Mouse (Mus musculus): ENCODE data around the gene Tpsg1. TPM values are rescaled to one million over a fixed set of nuclear protein-coding genes. Genes with fewer than 3 reads are reported as not detected.

Gene Tpsg1
- total RNA-seq, 2 experiments from 2014 or later, result 0.56 TPM; not detected in 1

GRCm38 (mm10) chr17:25406011-25406441, 37.0 kb downstream of the Tpsg1 start:
- no peak for DNase-seq (ENCODE audit: low spot score in 2 of 2)

GRCm38 (mm10) chr17:25407352-25407751, 38.3 kb downstream of the Tpsg1 start:
- DNase-seq (ENCODE audit: low spot score in 2 of 2), result no peak

- no peak for DNase-seq (ENCODE audit: low spot score in 2 of 2)
Measured at GRCm38 (mm10) chr17:25408302-25408999, 39.4 kb downstream of the Tpsg1 start.

GRCm38 (mm10) chr17:25409621-25410020, 40.5 kb downstream of the Tpsg1 start:
- DNase-seq (ENCODE audit: low spot score in 2 of 2), result no peak

- no peak for DNase-seq (ENCODE audit: low spot score in 2 of 2)
Measured at GRCm38 (mm10) chr17:25410180-25410579, 41.1 kb downstream of the Tpsg1 start.

- DNase-seq (ENCODE audit: low spot score in 2 of 2), result no peak
Measured at GRCm38 (mm10) chr17:25410786-25411185, 41.7 kb downstream of the Tpsg1 start.

GRCm38 (mm10) chr17:25411251-25411650, 42.2 kb downstream of the Tpsg1 start:
- DNase-seq (ENCODE audit: low spot score in 2 of 2), result no peak

- no peak for DNase-seq (ENCODE audit: low spot score in 2 of 2)
Measured at GRCm38 (mm10) chr17:25414209-25414608, 45.1 kb downstream of the Tpsg1 start.

- DNase-seq (ENCODE audit: low spot score in 2 of 2), result no peak
Measured at GRCm38 (mm10) chr17:25414917-25415316, 45.8 kb downstream of the Tpsg1 start.

- DNase-seq (ENCODE audit: low spot score in 2 of 2), result no peak
Measured at GRCm38 (mm10) chr17:25415421-25415913, 46.4 kb downstream of the Tpsg1 start.

- no peak for DNase-seq (ENCODE audit: low spot score in 2 of 2)
Measured at GRCm38 (mm10) chr17:25416219-25416618, 47.1 kb downstream of the Tpsg1 start.

- DNase-seq (ENCODE audit: low spot score in 2 of 2), result no peak
Measured at GRCm38 (mm10) chr17:25417990-25418389, 48.9 kb downstream of the Tpsg1 start.

- no peak for DNase-seq (ENCODE audit: low spot score in 2 of 2)
Measured at GRCm38 (mm10) chr17:25418926-25419325, 49.9 kb downstream of the Tpsg1 start.

GRCm38 (mm10) chr17:25420998-25421397, 51.9 kb downstream of the Tpsg1 start:
- no peak for DNase-seq (ENCODE audit: low spot score in 2 of 2)

Other genes with a start within 250 kb of the Tpsg1 start
- under 1 TPM; 0.36 to 0.76 TPM for gene Ptx4, start 248.5 kb upstream of the Tpsg1 start, total RNA-seq (2021)
- gene Clcn7, start 235.9 kb upstream of the Tpsg1 start, total RNA-seq (2021), result 10 to 100 TPM; 34.6 to 38.6 TPM
- gene Ccdc154, start 206.8 kb upstream of the Tpsg1 start, total RNA-seq (2021), result under 1 TPM; 0.20 to 0.25 TPM
- under 1 TPM; 0.45 to 0.48 TPM for gene Gm38655, start 193.8 kb upstream of the Tpsg1 start, total RNA-seq (2021)
- 10 to 100 TPM; 17.7 to 18.3 TPM for gene BC003965, start 184.7 kb upstream of the Tpsg1 start, total RNA-seq (2021)
- gene Unkl, start 180.9 kb upstream of the Tpsg1 start, total RNA-seq (2021), result 10 to 100 TPM; 20.8 to 21.6 TPM
- gene Gnptg, start 129.1 kb upstream of the Tpsg1 start, total RNA-seq (2021), result 10 to 100 TPM; 39.0 to 40.6 TPM
- 10 to 100 TPM; 35.6 to 36.5 TPM for gene Tsr3, start 129.1 kb upstream of the Tpsg1 start, total RNA-seq (2021)
- gene Baiap3, start 112.9 kb upstream of the Tpsg1 start, total RNA-seq (2021), result 10 to 100 TPM; 24.4 to 30.7 TPM
- 100 to 1,000 TPM; 371 to 391 TPM for gene Ube2i, start 94.7 kb upstream of the Tpsg1 start, total RNA-seq (2021)
- gene Prss34, start 70.9 kb upstream of the Tpsg1 start, total RNA-seq (2021), result 1 to 10 TPM; 2.4 to 4.6 TPM
- gene Prss28, start 60.6 kb upstream of the Tpsg1 start, total RNA-seq (2021), result not detected
- not detected for gene Prss29, start 50.6 kb upstream of the Tpsg1 start, total RNA-seq (2021)
- 1 to 10 TPM; 3.3 to 6.7 TPM for gene Tpsab1, start 23.7 kb upstream of the Tpsg1 start, total RNA-seq (2021)
- gene Tpsb2, start 3.0 kb upstream of the Tpsg1 start, total RNA-seq (2021), result 10 to 100 TPM; 10.3 to 19.6 TPM
- 10 to 100 TPM; 64.1 to 65.3 TPM for gene Cacna1h, start 64.5 kb downstream of the Tpsg1 start, total RNA-seq (2021)
- not detected for gene Tekt4, start 85.3 kb downstream of the Tpsg1 start, total RNA-seq (2021)
- gene Sstr5, start 128.0 kb downstream of the Tpsg1 start, total RNA-seq (2021), result under 1 TPM; 0.14 to 0.22 TPM
- 1 to 10 TPM; 2.4 TPM for gene Sox8, start 201.4 kb downstream of the Tpsg1 start, total RNA-seq (2021)
- 10 to 100 TPM; 32.4 to 34.3 TPM for gene Lmf1, start 209.8 kb downstream of the Tpsg1 start, total RNA-seq (2021)

All from adrenal gland, postnatal 4 days (tissue).